Mouse (Mus musculus) layer of hippocampus, postnatal 25 days (tissue): ENCODE measurements around the gene Tmem19. TPM values are rescaled to one million over a fixed set of nuclear protein-coding genes. Genes with fewer than 3 reads are reported as not detected.
A peak's percentile ranks its signal among the peaks of the same experiment; 100 is the strongest.

Experiments
- DNase-seq, 2 experiments: peaks; one replicate each; pipeline ENCODE4 v3.0.0; 2022; ENCODE audit warnings: mixed read lengths in 2 of 2, low spot score in 1 of 2; ENCODE audit errors: extremely low spot score in 1 of 2
- total RNA-seq, 2 experiments: library from RNA; stranded (reverse); gene quantifications; 2 replicates each; pipeline ENCODE4 v1.2.3; 2021

Tmem19 gene
- total RNA-seq = 10 to 100 TPM; 43.4 to 46.8 TPM

DNA sequence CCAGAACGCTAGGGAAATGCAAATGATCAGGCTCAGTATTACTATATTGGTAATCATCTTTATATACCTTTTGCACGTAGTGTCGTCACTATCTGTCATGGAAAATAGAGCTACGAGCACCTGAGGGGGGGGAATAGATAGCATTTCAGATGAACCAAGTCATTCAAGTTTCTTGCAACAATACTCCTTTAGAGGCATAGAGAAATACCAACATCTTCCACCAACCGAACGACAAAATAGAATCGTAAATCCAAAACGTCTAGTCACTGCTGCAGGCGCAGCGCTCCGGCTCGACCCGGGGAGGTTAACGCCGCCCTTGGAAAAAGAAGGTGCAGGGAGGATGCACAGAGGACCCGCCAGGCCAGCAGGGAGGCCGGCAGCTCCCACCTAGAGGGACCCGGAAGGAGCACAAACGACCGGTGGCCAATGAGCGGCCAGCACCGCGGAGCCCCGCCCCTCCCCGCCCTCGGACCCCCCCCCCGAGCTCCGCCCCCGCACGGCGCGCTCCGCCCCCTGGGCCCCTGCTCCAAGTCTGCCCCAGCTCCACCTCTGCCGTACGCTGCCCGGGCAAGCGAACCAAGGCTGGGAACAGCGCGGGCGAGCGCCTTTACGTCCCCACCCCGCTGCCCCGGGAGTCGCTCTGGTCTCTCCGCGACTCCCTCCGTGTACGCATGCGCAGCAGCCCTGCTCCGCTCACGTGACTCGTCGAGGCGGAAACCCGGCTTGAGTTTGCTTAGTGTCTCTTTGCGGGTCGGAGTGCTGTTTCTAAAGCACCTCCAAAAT lies at the start of gene Tmem19:
Tmem19 (minus strand) TSS at position 662 of the 783 bp plus-strand sequence.
- DNase-seq = peak; percentile 92 to 95

DNA sequence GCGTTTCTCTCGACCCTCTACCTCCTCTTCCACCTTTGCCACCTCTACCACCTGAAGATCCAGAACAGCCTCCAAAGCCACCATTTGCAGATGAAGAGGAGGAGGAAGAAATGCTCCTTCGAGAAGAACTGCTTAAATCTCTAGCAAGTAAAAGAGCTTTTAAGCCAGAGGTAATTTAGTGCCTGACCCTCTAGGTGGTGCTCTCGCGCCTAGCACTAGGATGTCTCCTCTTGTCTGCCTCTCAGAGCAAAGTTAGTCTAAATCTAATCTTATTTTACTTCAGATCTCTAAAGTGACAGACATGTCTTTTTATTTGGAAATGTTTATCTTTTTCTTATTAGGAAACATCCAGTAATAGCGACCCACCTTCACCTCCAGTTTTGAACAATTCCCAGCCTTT lies 44.1 kb upstream of the Tmem19 start:
- peak; percentile 16 to 68 for DNase-seq

DNA sequence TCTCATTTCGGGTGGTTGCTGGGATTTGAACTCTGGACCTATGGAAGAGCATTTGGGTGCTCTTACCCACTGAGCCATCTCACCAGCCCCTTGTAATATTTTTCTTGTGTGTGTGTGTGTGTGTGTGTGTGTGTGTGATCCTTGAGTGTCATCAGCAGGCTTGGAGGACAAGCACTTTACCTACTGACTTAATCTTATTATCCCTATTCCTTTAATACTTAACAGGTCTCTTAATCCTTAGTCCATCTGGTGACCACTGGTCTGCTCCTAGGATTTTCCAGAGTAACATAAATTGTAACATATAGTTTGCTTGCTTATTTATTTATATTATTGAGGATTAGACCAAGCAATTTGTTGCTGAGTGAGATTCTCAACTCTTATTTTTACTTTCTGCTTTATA lies 29.6 kb upstream of the Tmem19 start:
- no peak for DNase-seq

DNA sequence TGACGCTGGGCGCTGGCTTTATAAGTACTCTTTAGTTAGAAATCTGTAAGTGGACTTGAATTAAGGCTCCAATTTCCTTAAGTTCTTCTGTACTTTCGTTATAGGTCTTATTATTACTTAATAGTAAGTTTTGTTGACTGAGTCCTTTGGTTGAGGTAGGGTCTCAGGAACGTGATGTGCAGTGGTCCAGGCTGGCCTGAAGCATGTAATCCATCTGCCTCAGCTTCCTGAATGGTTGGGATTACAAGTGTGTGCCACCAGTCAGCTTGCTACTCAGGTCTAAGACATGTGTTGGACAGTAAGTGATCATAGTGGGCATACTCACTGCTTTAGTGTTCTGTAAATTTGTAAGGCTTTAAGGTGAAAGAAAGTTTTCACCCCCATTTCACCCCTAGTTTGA lies 28.8 kb upstream of the Tmem19 start:
- no peak for DNase-seq

DNA sequence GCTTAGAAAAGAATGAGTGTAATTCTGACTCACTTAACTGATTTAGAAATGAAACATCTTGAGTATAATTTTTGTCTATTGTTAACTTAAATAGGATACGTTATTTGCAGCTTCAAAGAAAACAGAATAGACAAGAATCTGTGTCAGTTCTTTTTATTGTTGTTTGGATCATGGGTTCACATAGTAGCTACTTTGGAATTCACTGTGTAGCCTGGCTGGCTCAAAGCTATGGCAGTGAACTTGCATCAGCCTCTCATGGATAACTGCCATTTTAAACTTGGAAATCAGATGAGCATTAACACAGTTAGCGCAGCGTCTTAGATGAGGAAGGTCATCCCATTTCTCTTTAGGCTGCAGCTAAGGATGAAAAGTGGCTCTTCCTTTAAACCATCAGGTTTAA lies 25.6 kb upstream of the Tmem19 start:
- no peak for DNase-seq

DNA sequence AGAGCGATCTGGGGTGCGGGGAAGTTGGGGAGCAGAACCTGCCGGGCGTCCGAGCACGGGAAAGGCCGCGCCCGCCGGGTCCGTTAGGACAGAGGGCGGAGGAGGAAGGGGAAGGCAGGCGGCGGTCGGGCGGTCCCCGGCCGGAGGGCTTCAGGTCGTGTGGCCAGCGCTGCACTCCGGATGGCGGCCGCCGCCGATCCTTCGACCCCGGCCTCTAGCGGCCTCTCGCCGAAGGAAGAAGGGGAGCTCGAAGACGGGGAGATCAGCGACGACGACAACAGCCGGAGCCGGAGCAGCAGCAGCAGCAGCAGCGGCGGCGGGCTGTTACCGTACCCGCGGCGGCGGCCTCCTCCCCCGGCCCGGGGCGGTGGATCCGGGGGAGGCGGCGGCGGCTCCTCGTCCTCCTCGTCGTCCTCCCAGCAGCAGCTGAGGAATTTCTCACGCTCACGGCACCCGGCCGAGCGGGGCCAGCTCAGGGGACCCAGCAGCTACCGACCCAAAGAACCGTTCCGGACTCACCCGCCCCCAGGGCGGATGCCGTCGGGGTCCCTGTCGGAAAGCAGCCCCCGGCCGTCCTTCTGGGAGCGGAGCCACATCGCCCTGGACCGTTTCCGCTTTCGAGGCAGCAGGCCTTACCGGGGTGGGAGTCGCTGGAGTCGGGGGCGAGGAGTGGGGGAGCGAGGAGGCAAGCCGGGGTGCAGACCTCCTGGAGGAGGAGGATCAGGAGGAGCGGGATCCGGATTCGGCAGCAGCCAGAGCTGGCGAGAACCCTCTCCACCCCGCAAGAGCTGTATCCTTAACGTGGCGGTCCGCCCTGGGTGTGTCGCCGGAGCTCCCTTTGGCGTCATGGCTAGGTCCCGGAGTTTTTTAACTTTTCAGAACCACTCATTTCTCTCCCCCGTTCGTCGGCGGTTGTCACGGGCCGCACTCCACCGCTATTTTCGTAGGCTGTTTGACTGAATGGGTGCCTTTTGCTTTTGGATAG lies 23.0 kb upstream of the Tmem19 start:
- DNase-seq = peak; percentile 30 to 46

DNA sequence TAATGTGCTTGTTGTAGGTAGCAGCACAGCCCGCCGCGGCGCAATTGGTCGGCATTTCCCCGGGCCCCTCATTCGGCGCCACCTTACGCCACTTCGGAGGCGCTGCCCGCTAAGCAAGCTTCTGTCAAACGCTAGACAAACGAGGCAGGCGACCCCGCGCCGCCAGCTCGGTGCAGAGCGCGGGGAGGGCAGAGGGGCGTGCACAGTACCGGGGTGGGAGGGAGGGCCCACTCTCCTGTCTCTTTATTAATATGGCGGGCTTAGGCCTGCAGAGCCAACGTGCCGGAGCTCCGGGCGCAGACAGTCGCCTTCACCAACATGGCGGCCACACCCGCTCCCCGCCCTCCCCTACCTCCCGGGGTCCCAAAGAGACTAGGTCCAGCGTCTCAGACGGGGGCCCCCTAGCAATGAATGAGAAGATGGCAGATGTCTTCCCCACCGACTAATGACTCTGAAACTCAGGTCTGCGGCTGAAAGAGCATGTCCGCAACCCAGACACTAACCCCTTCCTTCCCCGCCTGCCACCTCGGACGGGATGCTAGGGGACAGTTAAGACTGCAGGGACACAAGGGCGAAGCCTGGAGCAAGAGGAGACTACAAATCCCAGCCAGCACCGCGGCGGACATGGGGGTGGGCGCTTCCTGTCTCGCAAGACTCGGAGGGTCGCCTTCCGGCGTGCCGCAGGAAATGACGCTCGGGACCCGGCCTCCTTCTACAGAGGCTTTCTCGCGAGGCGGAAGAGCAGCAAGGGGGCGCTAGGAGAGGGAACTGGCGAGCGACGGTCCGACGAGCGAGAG lies 22.1 kb upstream of the Tmem19 start, which contains the start of the genes Thap2 and Zfc3h1:
Thap2 (minus strand) TSS at position 223 of the 797 bp plus-strand sequence.
Zfc3h1 (plus strand) TSS at position 739 of the 797 bp plus-strand sequence.
- DNase-seq = peak; percentile 88 to 94

DNA sequence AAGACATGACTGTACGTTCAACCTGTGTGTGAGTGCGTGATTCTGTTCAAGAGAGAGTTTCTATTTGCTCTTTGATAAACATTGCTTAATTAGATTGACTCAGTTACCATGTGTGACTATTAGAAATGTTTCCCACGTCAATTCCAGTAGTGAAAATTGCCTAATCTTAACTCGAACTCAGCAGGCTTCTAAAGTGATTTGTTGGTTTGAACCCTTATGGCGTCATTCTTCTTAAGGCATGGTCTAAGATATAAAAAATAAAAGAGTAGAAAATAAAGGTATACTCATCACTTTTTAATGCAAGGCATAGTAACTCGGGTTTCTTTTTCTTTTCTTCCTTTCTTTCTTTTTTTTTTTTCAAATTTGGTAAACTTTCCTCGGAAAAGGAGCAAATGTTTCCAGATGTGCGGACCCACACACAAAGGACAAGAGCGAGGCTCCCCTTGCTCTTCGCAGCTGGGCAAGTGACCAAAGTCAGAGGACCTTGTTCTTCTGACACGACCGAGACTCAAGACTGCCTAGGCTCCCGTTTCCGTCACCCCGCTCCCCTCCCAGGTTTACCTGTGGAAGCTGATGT lies 21.4 kb upstream of the Tmem19 start:
- no peak for DNase-seq

DNA sequence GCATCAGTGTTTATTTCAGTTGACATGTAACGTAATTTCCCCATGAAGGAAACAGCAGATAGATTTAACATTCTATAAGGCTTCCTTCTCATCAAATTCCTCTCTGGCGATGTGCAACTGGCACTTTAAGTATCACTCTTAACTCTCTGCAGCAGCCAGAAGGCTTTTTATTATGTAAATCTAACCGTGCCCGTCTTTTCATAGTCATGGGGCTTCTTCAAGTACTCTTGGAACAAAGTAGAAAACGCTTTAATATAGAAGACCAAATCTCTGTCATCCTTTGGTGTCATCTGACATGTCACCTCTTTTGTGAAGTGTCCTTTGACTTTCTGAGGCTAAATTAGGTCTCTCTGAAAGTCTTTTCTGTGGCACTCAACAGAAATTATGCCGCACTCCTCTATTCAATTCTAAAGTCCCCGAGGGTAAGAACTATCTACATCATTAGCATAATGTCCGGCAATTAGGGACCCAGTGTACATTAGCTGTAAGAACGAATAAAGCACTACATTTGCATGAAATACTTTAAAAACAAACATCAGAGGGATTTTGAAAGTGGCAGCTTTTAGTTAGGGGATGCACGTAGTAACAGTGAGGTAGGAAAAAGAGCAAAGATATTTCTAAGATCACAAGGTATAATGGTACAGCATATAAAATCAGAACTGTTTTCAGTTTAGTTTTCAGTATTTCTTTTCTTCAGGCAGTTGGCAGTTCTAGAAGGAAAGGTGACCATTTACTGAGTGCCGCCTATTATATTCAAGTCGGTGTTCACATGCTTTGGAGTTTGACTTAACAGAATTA lies 20.7 kb upstream of the Tmem19 start:
- no peak for DNase-seq

DNA sequence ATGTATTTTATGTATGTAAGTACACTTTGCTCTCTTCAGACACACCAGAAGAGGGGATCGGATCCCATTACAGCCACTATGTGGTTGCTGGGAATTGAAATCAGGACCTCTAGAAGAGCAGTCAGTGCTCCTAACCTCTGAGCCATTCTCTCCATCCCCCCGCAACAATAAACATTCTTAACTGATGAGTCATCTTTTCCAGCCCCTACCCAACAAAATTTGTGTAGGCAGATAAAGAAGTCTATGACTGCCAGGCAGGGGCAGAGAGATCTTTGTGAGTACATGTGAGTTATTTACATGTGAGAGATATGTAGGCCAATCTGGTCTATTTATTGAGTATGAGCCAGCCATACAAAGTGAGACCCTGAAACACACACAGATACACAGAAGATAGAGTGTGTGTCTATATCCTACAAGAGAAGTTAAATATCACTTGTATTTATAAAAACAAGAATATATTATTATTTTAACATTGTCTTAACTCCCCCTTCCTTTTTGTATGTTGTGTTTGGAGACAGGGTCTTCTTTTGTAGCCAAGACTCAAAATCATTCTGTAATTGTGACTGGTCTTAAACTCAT lies 19.3 kb upstream of the Tmem19 start:
- no peak for DNase-seq

DNA sequence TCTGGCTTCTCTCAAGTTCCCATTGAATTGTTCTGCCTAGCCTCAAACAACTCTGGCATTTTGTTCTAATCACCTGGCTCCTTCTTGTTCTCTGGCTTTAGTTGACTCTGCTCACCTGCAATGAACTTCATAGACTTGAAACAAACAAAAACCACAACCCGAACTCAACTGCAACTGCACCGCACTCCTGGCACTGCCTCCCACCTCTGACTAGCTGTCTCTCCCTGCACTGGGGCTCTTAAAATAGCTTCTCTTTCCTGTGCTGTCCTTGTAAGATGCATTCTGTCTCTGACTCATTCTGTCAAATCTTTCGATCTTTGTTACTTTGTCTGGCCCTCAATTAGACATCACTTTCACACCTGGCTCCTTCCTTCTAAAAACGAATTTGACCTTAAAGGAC lies 850 bp upstream of the Tmem19 start:
- no peak for DNase-seq

DNA sequence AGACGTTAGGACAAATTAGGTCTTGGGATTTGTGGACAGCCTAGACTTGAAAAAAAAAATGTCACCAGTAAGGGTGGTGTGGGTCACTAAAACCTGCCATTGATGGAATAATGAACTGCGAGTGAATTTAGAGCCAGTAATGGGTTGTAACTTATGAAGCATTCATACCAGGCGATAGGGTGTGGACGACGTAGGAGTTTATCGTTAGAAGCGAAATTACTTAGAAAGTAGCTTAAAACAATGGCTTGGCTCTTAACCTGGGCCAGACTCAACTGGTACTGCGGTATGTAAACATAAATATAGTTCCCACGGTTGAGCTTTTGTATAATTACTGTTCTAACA lies 293 bp upstream of the Tmem19 start:
- no peak for DNase-seq

DNA sequence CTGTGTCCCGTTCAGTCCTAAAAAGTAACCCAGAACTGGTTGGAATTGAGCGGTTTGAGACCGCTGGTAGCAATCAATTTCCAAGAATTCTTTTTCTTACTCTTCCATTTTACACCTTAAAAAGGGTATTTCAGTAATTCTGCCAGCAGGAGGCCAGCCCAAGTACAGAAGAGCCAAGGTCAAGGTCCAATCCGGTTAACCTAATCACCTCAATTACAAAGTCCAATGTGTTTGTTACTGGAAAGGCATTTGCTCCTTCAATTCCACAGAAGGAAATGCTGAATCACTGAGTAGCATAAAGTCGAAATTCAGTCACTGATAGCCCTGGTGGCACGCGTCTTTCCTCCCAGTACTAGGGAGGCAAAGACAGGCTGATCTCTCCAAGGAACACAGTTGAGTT lies 3.2 kb downstream of the Tmem19 start:
- DNase-seq = no peak

DNA sequence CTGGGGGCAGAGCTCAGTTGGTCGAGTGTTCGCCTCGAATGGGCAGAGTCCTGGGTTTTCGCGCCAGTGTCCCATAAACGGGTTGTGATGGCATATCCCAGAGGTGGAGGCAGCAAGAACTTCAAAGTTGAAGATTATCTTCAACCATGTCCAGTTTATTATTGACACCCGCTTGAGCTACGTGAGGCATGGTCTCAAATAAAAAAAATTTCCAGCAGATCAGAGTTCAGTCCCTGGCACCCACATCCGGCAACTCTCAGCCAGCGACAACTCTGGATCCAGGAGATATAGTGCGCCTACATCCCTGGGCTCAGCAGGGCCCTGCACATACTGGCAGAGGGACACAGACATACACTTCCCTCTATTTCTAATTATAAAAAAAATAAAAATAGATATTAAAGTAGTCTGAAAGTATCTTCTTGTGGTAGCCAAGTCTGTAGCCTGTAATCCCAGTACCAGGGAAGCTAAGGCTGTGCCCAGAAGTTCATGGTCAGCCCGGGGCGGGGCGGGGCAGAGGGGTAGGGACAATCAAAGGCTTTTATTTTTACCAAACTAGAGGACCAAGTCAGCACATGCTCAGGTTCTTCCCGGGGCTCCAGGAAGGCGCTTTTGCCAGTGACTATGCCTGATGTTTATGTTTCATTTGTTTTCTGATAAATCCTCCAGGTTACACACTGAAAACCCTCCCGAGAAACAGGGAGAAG lies 3.9 kb downstream of the Tmem19 start:
- DNase-seq = no peak

DNA sequence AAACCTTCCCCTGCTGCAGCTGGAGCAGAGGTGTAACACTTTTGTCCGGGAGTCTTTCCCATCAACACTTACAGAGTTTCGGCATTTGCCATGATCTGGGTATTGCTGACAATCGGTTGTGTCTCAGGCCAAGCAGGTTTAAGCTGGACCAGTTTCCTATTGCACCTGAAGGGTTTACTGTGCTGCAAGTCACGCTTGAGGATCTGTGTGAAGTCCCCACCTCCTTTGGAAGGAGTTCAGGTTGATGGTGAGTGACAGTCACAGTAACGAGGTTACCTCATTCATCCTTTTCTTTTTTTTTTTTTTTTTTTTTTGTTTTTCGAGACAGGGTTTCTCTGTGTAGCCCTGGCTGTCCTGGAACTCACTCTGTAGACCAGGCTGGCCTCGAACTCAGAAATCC lies 6.2 kb downstream of the Tmem19 start:
- no peak for DNase-seq

DNA sequence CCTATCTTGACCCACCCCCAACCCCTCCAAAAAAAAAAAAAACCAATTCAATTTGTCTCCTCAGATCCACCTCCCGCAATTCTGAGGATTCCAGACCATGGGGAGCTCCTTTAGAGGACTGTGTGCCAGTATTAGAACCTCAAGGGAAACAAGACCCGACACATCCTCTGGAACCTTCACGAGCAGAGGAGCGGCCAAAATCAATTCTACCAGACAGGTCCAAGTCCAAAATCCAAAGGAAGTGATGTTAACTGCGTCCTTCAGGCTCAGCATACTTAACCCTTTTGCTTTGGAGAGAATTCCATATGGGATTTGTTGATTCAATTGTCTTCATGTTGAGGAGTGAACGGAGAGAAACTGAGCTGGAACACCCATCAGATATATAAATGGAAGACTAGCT lies 7.3 kb downstream of the Tmem19 start:
- DNase-seq = no peak

DNA sequence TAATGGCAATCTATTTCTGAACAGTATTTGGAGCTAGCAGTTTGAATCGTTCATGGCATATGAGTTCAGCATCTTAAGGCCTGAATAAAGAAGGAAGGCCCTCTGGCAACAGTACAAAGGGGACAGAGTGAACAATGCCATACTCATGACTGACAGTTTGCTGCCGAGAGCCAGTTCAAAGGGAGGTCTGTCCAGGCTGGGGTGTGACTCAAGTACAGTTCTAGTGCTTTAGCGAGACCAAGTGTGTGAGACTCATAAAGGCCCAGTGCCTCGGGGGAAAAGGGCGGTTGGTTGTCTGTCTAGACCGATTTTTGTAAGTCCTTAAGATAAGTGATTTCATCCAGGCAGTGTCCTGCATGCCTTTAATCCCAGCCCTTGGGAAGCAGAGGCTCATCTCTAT lies 7.7 kb downstream of the Tmem19 start:
- DNase-seq = no peak

DNA sequence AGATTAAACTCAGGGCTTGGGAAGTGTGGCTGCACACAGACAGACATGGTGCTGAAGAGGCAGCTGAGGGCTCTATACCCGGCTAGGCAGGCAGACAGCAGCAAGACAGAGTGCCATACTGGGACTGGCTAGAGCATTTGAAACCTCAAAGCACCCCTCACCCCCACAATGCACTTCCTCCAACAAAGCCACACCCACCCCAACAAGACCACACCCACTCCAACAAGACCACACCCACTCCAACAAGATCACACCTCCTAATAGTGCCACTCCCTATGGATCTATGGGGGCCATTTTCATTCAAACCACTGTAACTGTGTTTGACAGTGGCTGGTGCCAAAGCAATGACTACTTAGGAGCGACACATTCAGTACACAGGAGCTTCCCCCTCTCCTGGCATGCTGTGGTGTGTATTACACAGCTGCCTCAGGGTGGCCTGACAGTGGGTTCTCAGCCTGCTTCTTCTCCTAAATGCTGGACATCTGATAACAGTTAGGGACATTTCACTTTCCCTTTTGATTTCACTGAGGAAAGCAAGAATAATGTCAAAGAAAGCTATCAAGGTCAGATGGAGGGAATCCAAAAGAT lies 11.4 kb downstream of the Tmem19 start:
- no peak for DNase-seq
